Mouse (Mus musculus) spleen, adult 2 months (tissue): ENCODE data around the gene Atp10a.

Experiments used
- CTCF ChIP-seq: fragments of 200-500 bp; IDR thresholded peaks from 2 replicates; pipeline ENCODE4 v1.5.1; 2011; ENCODE audit warnings: mild to moderate bottlenecking, inconsistent platforms; ENCODE audit not compliant: insufficient read depth, insufficient read length, insufficient replicate concordance; ENCODE audit errors: extremely low read depth
- POLR2A ChIP-seq: fragments of 200-500 bp; IDR thresholded peaks from 2 replicates; pipeline ENCODE4 v1.6.1; 2011; ENCODE audit warnings: low read depth, low read length, inconsistent platforms

DNA sequence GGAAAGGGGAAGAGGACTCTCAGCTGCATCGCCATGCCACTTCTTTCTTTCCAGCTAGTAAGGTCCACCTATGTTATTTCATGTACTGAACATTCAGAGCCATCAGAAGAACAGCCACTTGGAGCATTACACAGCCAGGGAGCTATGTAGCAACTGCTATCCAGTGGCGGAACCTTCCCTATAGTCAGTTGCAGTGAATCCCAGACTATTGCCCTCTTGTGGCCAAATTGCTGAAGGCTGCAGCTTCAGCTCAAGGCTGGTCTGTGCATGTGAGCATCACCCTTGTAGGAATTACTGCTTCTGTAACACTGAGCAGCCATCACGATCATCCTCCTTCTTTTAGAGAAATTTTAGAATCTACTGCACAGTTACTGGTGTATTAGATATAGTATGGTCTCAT, 114.3 kb downstream of the Atp10a start:
- TF ChIP-seq POLR2A (no peak), CTCF (peak; percentile 18; the same call in 1 of the 2 replicates)
